Mouse (Mus musculus): Measurements from ENCODE around the gene Elk3. TPM values are rescaled to one million over a fixed set of nuclear protein-coding genes. Genes with fewer than 3 reads are reported as not detected.

Elk3 gene
- polyA plus RNA-seq, 1 experiment: 8.0 TPM

DNA sequence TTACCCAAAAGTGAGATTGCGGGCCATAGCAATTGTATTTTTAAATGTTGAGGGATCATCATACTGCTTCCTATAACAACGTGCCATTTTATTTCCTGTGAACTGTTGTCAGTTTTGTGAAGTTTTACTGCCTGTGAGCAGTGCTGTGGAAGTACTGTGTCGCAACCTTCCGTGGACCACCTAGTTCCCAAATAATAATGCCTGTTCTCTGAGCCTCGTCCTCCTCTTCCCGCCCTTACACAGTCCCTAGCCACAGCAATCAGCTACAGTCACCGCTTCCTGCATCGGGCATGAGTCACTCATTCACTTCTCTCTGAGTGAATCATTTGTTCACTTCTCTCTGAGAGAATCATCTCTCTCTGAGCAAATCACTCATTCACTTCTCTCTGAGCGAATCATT lies 76.2 kb downstream of the Elk3 start:
- H3K4me3 ChIP-seq (ENCODE audit: insufficient read depth, low read depth, low read length): no peak overlapping the region
- no peaks in the 10 kb centered on the region for H3K4me1 ChIP-seq (ENCODE audit: control insufficient read depth, insufficient read depth, insufficient read length, low read length)
- H3K27ac ChIP-seq (replicated peaks; ENCODE audit: low read depth, low read length): no peak overlapping the region

- Histone ChIP-seq H3K4me3 (ENCODE audit: insufficient read depth, low read depth, low read length) (no peak overlapping the region), H3K4me1 (ENCODE audit: control insufficient read depth, insufficient read depth, insufficient read length, low read length) (no peaks in the 10 kb centered on the region), H3K27ac (replicated peaks; ENCODE audit: low read depth, low read length) (no peak overlapping the region)
Observed at GRCm38 (mm10) chr10:93233665-93234194, 77.2 kb downstream of the Elk3 start.

DNA sequence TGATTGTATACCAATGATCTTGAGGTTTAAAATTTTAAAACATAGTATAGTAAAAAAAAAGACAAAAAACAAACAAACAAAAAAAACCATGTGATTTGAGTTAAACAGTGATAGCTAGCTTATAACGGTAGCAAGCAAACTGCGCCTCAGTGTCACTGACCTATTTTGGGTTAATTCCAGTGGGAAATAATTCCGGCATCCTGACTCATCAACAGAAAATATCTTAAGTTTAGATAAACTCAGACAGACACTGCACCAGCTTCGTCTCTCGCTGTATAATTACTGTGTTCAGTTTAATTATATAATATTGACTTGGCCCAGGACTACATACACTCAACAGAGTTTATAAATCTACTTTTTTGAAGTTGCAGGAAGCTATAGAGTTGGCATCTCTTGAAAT lies 79.0 kb downstream of the Elk3 start:
- Histone ChIP-seq H3K4me1 (ENCODE audit: control insufficient read depth, insufficient read depth, insufficient read length, low read length) (no peaks in the 10 kb centered on the region), H3K27ac (replicated peaks; ENCODE audit: low read depth, low read length) (no peak overlapping the region), H3K4me3 (ENCODE audit: insufficient read depth, low read depth, low read length) (no peak overlapping the region)

GRCm38 (mm10) chr10:93231490-93231889 lies 79.4 kb downstream of the Elk3 start:
- Histone ChIP-seq H3K27ac (replicated peaks; ENCODE audit: low read depth, low read length) (no peak overlapping the region), H3K4me1 (ENCODE audit: control insufficient read depth, insufficient read depth, insufficient read length, low read length) (no peaks in the 10 kb centered on the region), H3K4me3 (ENCODE audit: insufficient read depth, low read depth, low read length) (no peak overlapping the region)

DNA sequence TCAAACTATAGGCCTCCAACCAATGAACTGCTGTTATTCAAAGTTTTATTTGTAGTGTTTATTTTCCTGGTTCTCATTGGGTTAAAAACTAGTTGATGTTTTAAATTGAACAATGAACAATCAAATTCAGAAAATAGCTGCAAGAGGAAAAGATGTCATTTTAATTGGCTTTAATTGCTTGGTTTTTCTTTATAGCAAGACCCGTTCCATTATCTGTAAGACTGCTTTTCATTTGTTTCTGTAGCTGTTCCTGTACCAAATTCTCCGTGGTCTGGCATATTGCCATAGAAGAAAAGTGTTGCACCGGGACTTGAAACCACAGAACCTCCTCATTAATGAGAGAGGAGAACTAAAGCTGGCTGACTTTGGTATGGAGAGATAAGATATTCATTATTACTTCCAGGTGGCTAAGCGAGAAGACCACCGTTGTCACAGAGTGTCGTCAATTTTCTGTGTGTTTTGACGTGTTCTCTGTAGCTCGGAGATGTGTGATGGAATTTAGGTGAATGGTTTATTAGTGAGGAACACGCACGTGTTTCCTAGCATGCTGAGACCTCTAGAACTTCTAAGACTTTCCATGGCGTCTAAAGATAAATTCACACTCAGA lies 82.4 kb downstream of the Elk3 start:
- H3K4me3 ChIP-seq (ENCODE audit: insufficient read depth, low read depth, low read length): no peak overlapping the region
- no peak overlapping the region for H3K27ac ChIP-seq (replicated peaks; ENCODE audit: low read depth, low read length)
- H3K4me1 ChIP-seq (ENCODE audit: control insufficient read depth, insufficient read depth, insufficient read length, low read length): no peaks in the 10 kb centered on the region

GRCm38 (mm10) chr10:93227921-93228320 lies 83.0 kb downstream of the Elk3 start:
- Histone ChIP-seq H3K4me3 (ENCODE audit: insufficient read depth, low read depth, low read length) (no peak overlapping the region), H3K27ac (replicated peaks; ENCODE audit: low read depth, low read length) (no peak overlapping the region; the same call in 1 of the 2 replicates), H3K4me1 (ENCODE audit: control insufficient read depth, insufficient read depth, insufficient read length, low read length) (no peaks in the 10 kb centered on the region)

GRCm38 (mm10) chr10:93225751-93226150 lies 85.2 kb downstream of the Elk3 start:
- Histone ChIP-seq H3K4me1 (ENCODE audit: control insufficient read depth, insufficient read depth, insufficient read length, low read length) (no peaks in the 10 kb centered on the region), H3K4me3 (ENCODE audit: insufficient read depth, low read depth, low read length) (no peak overlapping the region), H3K27ac (replicated peaks; ENCODE audit: low read depth, low read length) (no peak overlapping the region)

GRCm38 (mm10) chr10:93215051-93215763 lies 95.7 kb downstream of the Elk3 start:
- Histone ChIP-seq H3K4me3 (ENCODE audit: insufficient read depth, low read depth, low read length) (no peak overlapping the region), H3K27ac (replicated peaks; ENCODE audit: low read depth, low read length) (no peak overlapping the region), H3K4me1 (ENCODE audit: control insufficient read depth, insufficient read depth, insufficient read length, low read length) (peaks cover 15% of the 10 kb centered on the region)

DNA sequence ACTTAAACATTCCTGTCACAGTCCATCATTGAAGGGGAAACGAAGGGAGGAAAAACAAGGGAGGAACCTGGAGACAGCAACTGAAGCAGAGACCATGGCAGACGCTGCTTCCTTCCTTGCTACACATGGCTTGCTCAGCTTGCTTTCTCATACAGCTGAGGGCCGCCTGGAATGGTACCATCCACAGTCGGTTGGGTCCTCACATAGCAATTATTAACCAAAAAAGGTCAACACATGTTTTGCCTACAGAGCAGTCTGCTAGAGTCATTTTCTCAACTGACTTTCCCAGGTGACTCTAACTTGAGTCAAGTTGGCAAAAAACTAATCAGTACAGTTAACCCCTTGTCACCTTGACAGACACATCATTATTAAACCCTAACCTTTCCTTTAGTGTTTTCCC lies 96.7 kb downstream of the Elk3 start:
- peaks cover 15% of the 10 kb centered on the region for H3K4me1 ChIP-seq (ENCODE audit: control insufficient read depth, insufficient read depth, insufficient read length, low read length)
- H3K4me3 ChIP-seq (ENCODE audit: insufficient read depth, low read depth, low read length): no peak overlapping the region
- no peak overlapping the region for H3K27ac ChIP-seq (replicated peaks; ENCODE audit: low read depth, low read length)

DNA sequence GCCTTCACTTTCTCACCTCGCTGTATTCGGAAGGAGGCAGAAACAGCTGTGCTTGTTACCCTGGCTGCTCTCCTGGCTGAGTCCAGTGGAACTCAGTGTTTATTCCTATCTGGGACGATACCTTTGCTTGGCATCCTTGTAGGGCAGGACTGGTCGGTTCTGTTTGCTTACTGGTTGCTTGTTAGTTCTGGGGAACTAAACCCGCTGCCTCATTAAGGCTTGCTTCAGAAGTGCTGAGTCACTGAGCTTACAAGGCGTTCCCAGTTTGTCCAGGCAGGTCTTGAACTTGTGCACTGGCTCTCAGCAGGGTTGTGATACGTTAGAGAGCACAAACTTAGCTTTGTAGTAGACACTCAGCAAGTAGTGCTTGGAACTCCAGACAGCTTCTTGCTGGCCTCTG lies 97.6 kb downstream of the Elk3 start:
- Histone ChIP-seq H3K4me1 (ENCODE audit: control insufficient read depth, insufficient read depth, insufficient read length, low read length) (peaks cover 15% of the 10 kb centered on the region), H3K27ac (replicated peaks; ENCODE audit: low read depth, low read length) (peak overlapping the region; percentile 26; the same call in 1 of the 2 replicates)

DNA sequence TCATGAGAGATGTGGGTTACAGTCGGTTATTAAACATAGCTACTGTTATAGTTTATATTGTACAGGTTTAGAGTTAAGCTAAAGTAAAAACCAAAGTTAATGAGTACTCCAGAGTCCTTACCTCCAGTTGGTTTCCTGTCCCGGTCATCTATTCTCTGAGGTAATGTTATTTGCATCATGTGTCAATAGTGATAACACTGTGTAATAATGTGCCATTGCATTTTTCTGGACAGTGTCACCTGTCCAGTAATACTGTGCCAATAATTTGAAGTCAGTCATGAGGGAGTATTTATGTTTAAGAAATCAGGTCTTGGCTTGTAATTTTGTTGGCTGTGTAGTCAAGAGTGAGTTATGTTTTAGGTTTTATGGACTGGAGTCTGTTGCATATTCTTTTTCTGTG lies 98.2 kb downstream of the Elk3 start:
- H3K4me1 ChIP-seq (ENCODE audit: control insufficient read depth, insufficient read depth, insufficient read length, low read length): peaks cover 15% of the 10 kb centered on the region
- no peak overlapping the region for H3K27ac ChIP-seq (replicated peaks; ENCODE audit: low read depth, low read length)
- H3K4me3 ChIP-seq (ENCODE audit: insufficient read depth, low read depth, low read length): no peak overlapping the region

More for the DNA sequence above, 97.6 kb downstream of the Elk3 start:
- H3K4me3 ChIP-seq (ENCODE audit: insufficient read depth, low read depth, low read length): no peak overlapping the region

GRCm38 (mm10) chr10:93207176-93207575 lies 103.8 kb downstream of the Elk3 start:
- H3K4me3 ChIP-seq (ENCODE audit: insufficient read depth, low read depth, low read length): no peak overlapping the region
- peaks cover 8% of the 10 kb centered on the region; the same call in 1 of the 2 replicates for H3K4me1 ChIP-seq (ENCODE audit: control insufficient read depth, insufficient read depth, insufficient read length, low read length)
- no peak overlapping the region for H3K27ac ChIP-seq (replicated peaks; ENCODE audit: low read depth, low read length)

GRCm38 (mm10) chr10:93205287-93205956 lies 105.5 kb downstream of the Elk3 start:
- Histone ChIP-seq H3K4me3 (ENCODE audit: insufficient read depth, low read depth, low read length) (no peak overlapping the region), H3K27ac (replicated peaks; ENCODE audit: low read depth, low read length) (no peak overlapping the region), H3K4me1 (ENCODE audit: control insufficient read depth, insufficient read depth, insufficient read length, low read length) (peaks cover 10% of the 10 kb centered on the region; the same call in 1 of the 2 replicates)

DNA sequence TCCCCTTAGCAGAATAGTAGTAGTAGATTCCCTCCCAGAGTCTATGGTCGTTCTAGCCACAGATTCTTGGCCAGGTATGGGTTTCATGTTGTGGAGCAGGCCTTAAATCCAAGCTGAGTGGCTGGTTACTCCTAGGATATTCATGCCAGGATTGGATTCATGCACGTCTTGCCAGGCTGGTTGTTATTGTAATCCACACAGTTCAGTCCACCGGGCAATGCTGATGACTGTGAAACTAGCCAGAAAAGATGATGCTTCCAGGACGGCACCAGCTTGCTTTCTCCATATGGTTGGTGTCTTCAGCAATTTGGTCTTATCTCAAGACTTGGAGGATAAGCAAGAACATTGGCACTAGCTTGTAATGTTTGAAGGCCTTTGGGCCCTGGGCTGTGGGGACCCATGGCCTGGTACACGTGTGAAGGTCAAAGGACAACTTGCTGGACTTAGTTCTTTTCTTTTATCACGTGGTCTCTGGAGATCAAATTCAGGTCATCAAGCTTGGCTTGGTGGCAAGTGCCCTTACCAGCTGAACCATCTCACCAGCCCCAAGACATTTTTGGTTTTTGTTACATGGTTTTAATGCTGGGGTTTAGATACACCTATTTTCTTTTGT lies 109.0 kb downstream of the Elk3 start:
- peaks cover 12% of the 10 kb centered on the region for H3K4me1 ChIP-seq (ENCODE audit: control insufficient read depth, insufficient read depth, insufficient read length, low read length)
- no peak overlapping the region for H3K4me3 ChIP-seq (ENCODE audit: insufficient read depth, low read depth, low read length)
- H3K27ac ChIP-seq (replicated peaks; ENCODE audit: low read depth, low read length): no peak overlapping the region

- H3K4me1 ChIP-seq (ENCODE audit: control insufficient read depth, insufficient read depth, insufficient read length, low read length): peaks cover 20% of the 10 kb centered on the region
- no peak overlapping the region for H3K4me3 ChIP-seq (ENCODE audit: insufficient read depth, low read depth, low read length)
- H3K27ac ChIP-seq (replicated peaks; ENCODE audit: low read depth, low read length): no peak overlapping the region
Observed at GRCm38 (mm10) chr10:93198958-93199357, 112.0 kb downstream of the Elk3 start.
